Mouse (Mus musculus) myocyte (in vitro differentiated cells): ENCODE measurements around the gene Mapk7. TPM values are rescaled to one million over a fixed set of nuclear protein-coding genes. Genes with fewer than 3 reads are reported as not detected.

Source experiments
- H3K27me3 ChIP-seq: one replicate; pipeline ENCODE4 v1.6.1; 2011; ENCODE audit not compliant: control insufficient read depth, insufficient read depth, insufficient read length
- H3K36me3 ChIP-seq: one replicate; pipeline ENCODE4 v1.6.1; 2011; ENCODE audit not compliant: control insufficient read depth, insufficient read depth
- H3K4me2 ChIP-seq: one replicate; pipeline ENCODE4 v1.6.1; 2011; ENCODE audit warnings: low read depth, control low read depth
- H3K4me3 ChIP-seq: one replicate; pipeline ENCODE4 v1.5.1; 2011; ENCODE audit warnings: mild to moderate bottlenecking, control low read depth, moderate library complexity
- H3K79me2 ChIP-seq: one replicate; pipeline ENCODE4 v1.6.1; 2011; ENCODE audit not compliant: control insufficient read depth, insufficient read depth
- H3ac ChIP-seq: one replicate; pipeline ENCODE4 v1.6.1; 2011; ENCODE audit not compliant: control insufficient read depth, insufficient read length
- CEBPB ChIP-seq: IDR thresholded peaks from 2 replicates; pipeline ENCODE4 v1.6.1; 2011; ENCODE audit warnings: mild to moderate bottlenecking, moderate library complexity; ENCODE audit not compliant: poor library complexity, insufficient read depth, severe bottlenecking
- E2F4 ChIP-seq: IDR thresholded peaks from one replicate; pipeline ENCODE4 v1.6.1; 2011; ENCODE audit warnings: mild to moderate bottlenecking, control low read depth, moderate library complexity; ENCODE audit not compliant: insufficient read depth
- MAX ChIP-seq: IDR thresholded peaks from one replicate; pipeline ENCODE4 v1.6.1; 2011; ENCODE audit warnings: low read depth, mild to moderate bottlenecking, control low read depth
- MYOD1 ChIP-seq, 3 experiments: IDR thresholded peaks; one replicate each; pipeline ENCODE4 v1.6.1; 2011; ENCODE audit warnings: control low read depth in 2 of 3, low read depth in 2 of 3, mild to moderate bottlenecking in 2 of 3, moderate library complexity in 1 of 3; ENCODE audit not compliant: insufficient read length in 2 of 3, control insufficient read depth in 1 of 3
- MYOG ChIP-seq, 3 experiments: IDR thresholded peaks; one replicate each; pipeline ENCODE4 v1.6.1; 2011; ENCODE audit warnings: control low read depth in 2 of 3, low read depth in 2 of 3, mild to moderate bottlenecking in 2 of 3; ENCODE audit not compliant: insufficient read length in 2 of 3, control insufficient read depth in 1 of 3, insufficient read depth in 1 of 3
- POLR2A ChIP-seq: IDR thresholded peaks from one replicate; pipeline ENCODE4 v1.6.1; 2011; ENCODE audit warnings: low read depth, mild to moderate bottlenecking, control low read depth, moderate library complexity; ENCODE audit not compliant: insufficient read length
- POLR2AphosphoS2 ChIP-seq: IDR thresholded peaks from one replicate; pipeline ENCODE4 v1.6.1; 2011; ENCODE audit warnings: low read depth, control low read depth; ENCODE audit not compliant: insufficient read length
- REST ChIP-seq: IDR thresholded peaks from one replicate; pipeline ENCODE4 v1.6.1; 2011; ENCODE audit warnings: mild to moderate bottlenecking, control low read depth, moderate library complexity; ENCODE audit not compliant: insufficient read depth, insufficient read length
- SRF ChIP-seq: IDR thresholded peaks from one replicate; pipeline ENCODE4 v1.6.1; 2011; ENCODE audit warnings: low read depth; ENCODE audit not compliant: control insufficient read depth, insufficient read length
- TCF12 ChIP-seq: IDR thresholded peaks from one replicate; pipeline ENCODE4 v1.6.1; 2011; ENCODE audit warnings: mild to moderate bottlenecking, control low read depth; ENCODE audit not compliant: poor library complexity, insufficient read depth, severe bottlenecking
- TCF3 ChIP-seq: IDR thresholded peaks from one replicate; pipeline ENCODE4 v1.6.1; 2011; ENCODE audit warnings: low read depth, control low read depth; ENCODE audit not compliant: insufficient read length
- USF1 ChIP-seq: IDR thresholded peaks from one replicate; pipeline ENCODE4 v1.6.1; 2011; ENCODE audit warnings: low read depth, mild to moderate bottlenecking, control low read depth, moderate library complexity
- polyA plus RNA-seq: library from polyadenylated mRNA; unstranded; fragments of >200 nt; fragmentation: generic; extraction: Trizol; gene quantifications from one replicate; pipeline ENCODE4 v1.2.1, GENCODE M21; 2012; ENCODE audit warnings: missing spikeins

The Mapk7 gene
- polyA plus RNA-seq, 1 experiment = 16.5 TPM

DNA sequence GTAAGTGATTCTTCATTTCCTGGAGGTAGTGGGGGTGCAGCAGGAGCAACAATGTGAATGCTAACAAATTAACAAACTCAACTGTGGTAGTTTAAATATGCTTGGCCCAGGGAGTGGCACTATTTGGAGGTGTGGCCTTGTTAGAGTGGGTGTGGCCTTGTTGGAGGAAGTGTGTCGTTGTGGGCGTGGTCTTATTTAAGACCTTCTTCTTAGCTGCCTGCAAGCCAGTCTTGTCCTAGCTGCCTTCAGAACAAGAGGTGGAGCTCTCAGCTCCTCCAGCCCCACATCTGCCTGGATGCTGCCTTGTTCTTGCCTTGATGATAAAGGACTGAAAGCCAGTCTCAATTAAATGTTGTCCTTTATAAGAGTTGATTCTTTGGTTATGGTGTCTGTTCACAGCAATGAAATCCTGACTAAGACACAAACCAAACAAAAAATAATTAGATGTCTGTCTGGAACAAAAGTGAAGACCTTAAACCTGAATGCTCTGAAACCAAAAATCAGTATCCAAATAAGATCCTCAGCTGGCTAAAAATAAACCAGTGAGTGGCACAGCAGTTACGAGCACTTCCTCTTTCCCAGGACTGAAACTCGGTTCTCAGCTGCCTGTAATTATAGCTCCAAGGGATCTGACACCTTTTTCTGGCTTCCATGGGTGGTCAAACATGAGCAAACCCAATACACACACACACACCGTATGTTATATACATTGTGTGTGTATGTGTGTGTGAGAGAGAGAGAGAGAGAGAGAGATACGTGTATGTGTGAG, 4.7 kb upstream of the Mapk7 start:
- Histone ChIP-seq H3K27me3 (no peaks in the 10 kb centered on the region), H3ac (no peak overlapping the region), H3K4me2 (no peak overlapping the region), H3K79me2 (no peaks in the 10 kb centered on the region), H3K4me3 (no peak overlapping the region), H3K36me3 (no peaks in the 10 kb centered on the region)
- TF ChIP-seq USF1 (no peak), REST (no peak), TCF12 (no peak), POLR2AphosphoS2 (no peak)

GRCm38 (mm10) chr11:61497490-61497889, 3.3 kb upstream of the Mapk7 start:
- Histone ChIP-seq H3K36me3 (no peaks in the 10 kb centered on the region), H3ac (no peak overlapping the region), H3K27me3 (no peaks in the 10 kb centered on the region), H3K4me3 (no peak overlapping the region), H3K4me2 (no peak overlapping the region), H3K79me2 (peaks cover 12% of the 10 kb centered on the region)
- no peak for TF ChIP-seq SRF
- TF ChIP-seq TCF3 = no peak
- TF ChIP-seq MYOG (IDR thresholded peaks at IDR 0.05; ENCODE audit: control insufficient read depth in 1 of 3, insufficient read depth in 1 of 3, insufficient read length in 2 of 3, low read depth in 2 of 3) = no peak
- TF ChIP-seq MAX = no peak
- TF ChIP-seq POLR2AphosphoS2 = no peak
- no peak for TF ChIP-seq REST
- TF ChIP-seq POLR2A = no peak
- no peak for TF ChIP-seq E2F4
- no peak for TF ChIP-seq CEBPB
- TF ChIP-seq MYOD1 (IDR thresholded peaks at IDR 0.05; ENCODE audit: control insufficient read depth in 1 of 3, insufficient read length in 2 of 3, low read depth in 2 of 3) = no peak
- TF ChIP-seq TCF12 = no peak

DNA sequence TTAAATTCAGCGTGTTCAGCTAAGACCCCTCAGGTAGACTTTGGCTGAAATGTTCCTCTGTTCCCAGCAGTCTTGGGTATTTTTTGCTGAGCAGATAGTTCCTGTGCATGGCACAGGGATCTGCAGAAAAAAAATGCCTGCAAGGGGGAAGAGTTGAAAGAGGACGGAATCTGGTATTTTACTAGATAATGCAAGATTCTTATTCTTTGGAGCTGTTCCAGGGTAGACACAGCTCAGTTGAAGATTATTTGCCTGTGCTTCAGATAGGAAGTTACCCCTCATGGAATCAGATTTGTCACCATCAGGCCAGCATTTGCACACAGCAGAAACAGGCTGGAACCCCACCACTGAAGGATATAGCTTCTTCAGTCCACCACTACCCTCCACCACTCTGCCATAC, 1.3 kb upstream of the Mapk7 start:
- Histone ChIP-seq H3K4me2 (no peak overlapping the region), H3K36me3 (no peaks in the 10 kb centered on the region), H3K4me3 (peak overlapping the region; percentile 64), H3K27me3 (no peaks in the 10 kb centered on the region), H3K79me2 (peaks cover 15% of the 10 kb centered on the region), H3ac (no peak overlapping the region)
- TF ChIP-seq POLR2A (no peak), MYOD1 (IDR thresholded peaks at IDR 0.05; ENCODE audit: control insufficient read depth in 1 of 3, insufficient read length in 2 of 3, low read depth in 2 of 3) (no peak), REST (no peak), POLR2AphosphoS2 (no peak), MAX (no peak), MYOG (IDR thresholded peaks at IDR 0.05; ENCODE audit: control insufficient read depth in 1 of 3, insufficient read depth in 1 of 3, insufficient read length in 2 of 3, low read depth in 2 of 3) (no peak), E2F4 (no peak), USF1 (no peak), TCF3 (no peak), TCF12 (no peak), CEBPB (no peak), SRF (no peak)

DNA sequence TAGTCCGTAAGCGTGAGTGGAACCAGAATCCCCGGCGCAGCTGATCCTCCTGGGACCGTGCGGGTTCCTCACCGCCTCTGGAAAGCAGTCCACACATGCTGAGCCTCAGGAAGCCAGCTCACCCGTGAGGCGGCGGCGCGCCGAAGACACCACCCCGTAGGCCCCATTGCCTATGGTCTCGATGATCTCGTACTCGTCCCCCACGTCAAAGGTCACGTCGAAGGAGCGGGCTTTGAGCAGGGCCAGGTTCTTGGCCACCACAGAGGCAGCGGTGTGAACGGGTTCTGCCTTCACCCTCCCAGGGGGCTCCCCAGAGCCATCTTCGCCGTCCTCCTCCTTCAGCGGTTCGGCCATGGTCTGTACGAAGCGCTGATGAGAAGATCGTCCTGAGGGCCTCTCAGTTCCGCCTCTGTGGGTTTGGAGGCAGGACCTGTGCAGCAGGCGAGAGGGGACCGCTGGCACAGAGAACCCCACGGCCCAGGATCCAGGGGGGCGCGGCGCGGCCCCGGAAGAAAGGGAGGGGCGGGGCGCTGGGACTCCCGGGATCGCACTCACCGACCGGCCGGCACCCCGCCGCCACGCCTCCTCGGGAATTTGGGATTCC, 579 bp downstream of the Mapk7 start:
- Histone ChIP-seq H3K4me2 (peak overlapping the region; percentile 87), H3K36me3 (peaks cover 7% of the 10 kb centered on the region), H3K4me3 (peak overlapping the region; percentile 64), H3K27me3 (no peaks in the 10 kb centered on the region), H3ac (peak overlapping the region; percentile 14), H3K79me2 (peaks cover 15% of the 10 kb centered on the region)
- no peak for TF ChIP-seq MYOG (IDR thresholded peaks at IDR 0.05; ENCODE audit: control insufficient read depth in 1 of 3, insufficient read depth in 1 of 3, insufficient read length in 2 of 3, low read depth in 2 of 3)
- no peak for TF ChIP-seq USF1
- TF ChIP-seq SRF = no peak
- no peak for TF ChIP-seq POLR2AphosphoS2
- no peak for TF ChIP-seq CEBPB
- TF ChIP-seq POLR2A = no peak
- no peak for TF ChIP-seq MYOD1 (IDR thresholded peaks at IDR 0.05; ENCODE audit: control insufficient read depth in 1 of 3, insufficient read length in 2 of 3, low read depth in 2 of 3)
- TF ChIP-seq REST = no peak
- no peak for TF ChIP-seq TCF3
- no peak for TF ChIP-seq MAX
- TF ChIP-seq E2F4 = no peak
- TF ChIP-seq TCF12 = no peak
